Mouse (Mus musculus) MEL (cell line): ENCODE results near the gene AU040320. TPM values are rescaled to one million over a fixed set of nuclear protein-coding genes. Genes with fewer than 3 reads are reported as not detected.

Experiments used
- DNase-seq: peaks from one replicate; pipeline ENCODE4 v3.0.0; 2011; ENCODE audit warnings: low read depth, low spot score
- H3K27ac ChIP-seq: 2 replicates; pipeline ENCODE4 v1.5.1; 2012; ENCODE audit warnings: low read depth, mild to moderate bottlenecking, control low read depth, low read length, moderate library complexity; ENCODE audit not compliant: control insufficient read depth
- H3K27me3 ChIP-seq, 2 experiments: fragments of 150-350 bp in 1 of 2; sonication (generic) in 1 of 2; 2 replicates each; pipeline ENCODE4 v1.6.1; 2012; ENCODE audit warnings: low read length in 2 of 2, mild to moderate bottlenecking in 2 of 2, improper control_type of control experiment in 1 of 2, moderate library complexity in 1 of 2; ENCODE audit not compliant: insufficient read depth in 2 of 2, control insufficient read depth in 1 of 2
- H3K36me3 ChIP-seq, 2 experiments: 2 replicates each; pipeline ENCODE4 v1.6.1; 2012 to 2014; ENCODE audit warnings: low read length in 2 of 2, improper control_type of control experiment in 1 of 2, inconsistent platforms in 1 of 2, mild to moderate bottlenecking in 1 of 2; ENCODE audit not compliant: insufficient read depth in 2 of 2, control insufficient read depth in 1 of 2
- H3K4me1 ChIP-seq, 2 experiments: fragments of 150-350 bp in 1 of 2; sonication (generic) in 1 of 2; 2 replicates each; pipeline ENCODE4 v1.6.1; 2012; ENCODE audit warnings: low read length in 2 of 2, improper control_type of control experiment in 1 of 2, mild to moderate bottlenecking in 1 of 2; ENCODE audit not compliant: insufficient read depth in 2 of 2, control insufficient read depth in 1 of 2
- H3K4me3 ChIP-seq, 2 experiments: fragments of 150-350 bp in 1 of 2; sonication (generic) in 1 of 2; 2 replicates each; pipeline ENCODE4 v1.5.1; 2012; ENCODE audit warnings: low read depth in 2 of 2, low read length in 2 of 2, mild to moderate bottlenecking in 2 of 2, moderate library complexity in 2 of 2, control low read depth in 1 of 2, improper control_type of control experiment in 1 of 2; ENCODE audit not compliant: control insufficient read depth in 1 of 2, insufficient read depth in 1 of 2
- H3K79me2 ChIP-seq: 2 replicates; pipeline ENCODE4 v1.6.1; 2012; ENCODE audit warnings: mild to moderate bottlenecking, low read length, moderate library complexity; ENCODE audit not compliant: control insufficient read depth, poor library complexity, insufficient read depth
- H3K9ac ChIP-seq: 2 replicates; pipeline ENCODE4 v1.6.1; 2012; ENCODE audit warnings: low read depth, mild to moderate bottlenecking, control low read depth, low read length, moderate library complexity; ENCODE audit not compliant: control insufficient read depth, poor library complexity, severe bottlenecking
- H3K9me3 ChIP-seq: fragments of 150-350 bp; sonication (generic); replicated peaks from 2 replicates; pipeline ENCODE4 v1.6.1; 2012; ENCODE audit warnings: mild to moderate bottlenecking, low read length, improper control_type of control experiment, moderate library complexity; ENCODE audit not compliant: insufficient read depth
- BHLHE40 ChIP-seq: IDR thresholded peaks from 2 replicates; pipeline ENCODE4 v1.6.1; 2012; ENCODE audit warnings: low read depth, mild to moderate bottlenecking, inconsistent platforms, low read length, improper control_type of control experiment, borderline replicate concordance
- GABPA ChIP-seq: IDR thresholded peaks from 2 replicates; pipeline ENCODE4 v1.6.1; 2012; ENCODE audit warnings: low read depth, mild to moderate bottlenecking, inconsistent platforms, low read length, improper control_type of control experiment, moderate library complexity
- JUND ChIP-seq: IDR thresholded peaks from 2 replicates; pipeline ENCODE4 v1.6.1; 2011; ENCODE audit warnings: low read depth, mild to moderate bottlenecking, improper control_type of control experiment, low read length
- KAT2A ChIP-seq: conservative IDR thresholded peaks from 2 replicates; pipeline ENCODE4 v1.6.1; 2012; ENCODE audit warnings: low read depth, low read length, improper control_type of control experiment, inconsistent platforms
- MAFK ChIP-seq: IDR thresholded peaks from 2 replicates; pipeline ENCODE4 v1.6.1; 2011; ENCODE audit warnings: low read depth, mild to moderate bottlenecking, low read length, improper control_type of control experiment, borderline replicate concordance
- MAX ChIP-seq: IDR thresholded peaks from 2 replicates; pipeline ENCODE4 v1.6.1; 2011; ENCODE audit warnings: low read length, improper control_type of control experiment
- MAZ ChIP-seq: IDR thresholded peaks from 2 replicates; pipeline ENCODE4 v1.6.1; 2012; ENCODE audit warnings: low read depth, mild to moderate bottlenecking, inconsistent platforms, low read length, improper control_type of control experiment
- MEF2A ChIP-seq: IDR thresholded peaks from 2 replicates; pipeline ENCODE4 v1.6.1; 2014; ENCODE audit warnings: low read depth, mild to moderate bottlenecking, inconsistent platforms, low read length, improper control_type of control experiment; ENCODE audit not compliant: poor library complexity, insufficient replicate concordance, severe bottlenecking; ENCODE audit errors: extremely low read depth
- NELFE ChIP-seq: IDR thresholded peaks from 2 replicates; pipeline ENCODE4 v1.6.1; 2011; ENCODE audit warnings: low read depth, low read length, improper control_type of control experiment
- POLR2AphosphoS2 ChIP-seq: IDR thresholded peaks from 2 replicates; pipeline ENCODE4 v1.6.1; 2011; ENCODE audit warnings: low read length, improper control_type of control experiment
- POLR2AphosphoS5 ChIP-seq: IDR thresholded peaks from 2 replicates; pipeline ENCODE4 v1.6.1; 2012; ENCODE audit warnings: low read depth, borderline replicate concordance, mild to moderate bottlenecking, inconsistent platforms, low read length, moderate library complexity, mixed read lengths
- RCOR1 ChIP-seq: IDR thresholded peaks from 2 replicates; pipeline ENCODE4 v1.6.1; 2012; ENCODE audit warnings: low read depth, mild to moderate bottlenecking, inconsistent platforms, low read length, improper control_type of control experiment
- SMC3 ChIP-seq: IDR thresholded peaks from 2 replicates; pipeline ENCODE4 v1.6.1; 2011; ENCODE audit warnings: low read depth, low read length, improper control_type of control experiment
- UBTF ChIP-seq: IDR thresholded peaks from 2 replicates; pipeline ENCODE4 v1.6.1; 2012; ENCODE audit warnings: low read depth, mild to moderate bottlenecking, inconsistent platforms, low read length, improper control_type of control experiment, moderate library complexity, borderline replicate concordance; ENCODE audit not compliant: insufficient read depth
- USF2 ChIP-seq, 2 experiments: IDR thresholded peaks; 2 replicates each; pipeline ENCODE4 v1.6.1; 2011 to 2012; ENCODE audit warnings: improper control_type of control experiment in 2 of 2, low read length in 2 of 2, borderline replicate concordance in 1 of 2, inconsistent platforms in 1 of 2, low read depth in 1 of 2, mild to moderate bottlenecking in 1 of 2; ENCODE audit not compliant: insufficient read depth in 1 of 2
- ZC3H11A ChIP-seq: IDR thresholded peaks from 2 replicates; pipeline ENCODE4 v1.6.1; 2012; ENCODE audit warnings: low read depth, mild to moderate bottlenecking, inconsistent platforms, low read length, improper control_type of control experiment
- polyA plus RNA-seq, 2 experiments: library from polyadenylated mRNA; stranded (reverse) in 1 of 2; unstranded in 1 of 2; fragments of >175 nt in 1 of 2; fragments of >200 nt in 1 of 2; gene quantifications; 2 replicates each; pipeline versions ENCODE4 v1.2.1 to v1.2.4; 2012; ENCODE audit warnings: low replicate concordance in 2 of 2, low read depth in 1 of 2; ENCODE audit not compliant: insufficient read length in 2 of 2, insufficient read depth in 1 of 2, missing spikeins in 1 of 2
- total RNA-seq: library from RNA; depleted of rRNA; stranded (reverse); fragments of 300-350 nt; gene quantifications from 2 replicates; pipeline ENCODE4 v1.2.3, GENCODE M21; 2012

Gene AU040320
- total and polyA plus RNA-seq, 3 experiments: 10.2 to 17.1 TPM; not detected in 1

DNA sequence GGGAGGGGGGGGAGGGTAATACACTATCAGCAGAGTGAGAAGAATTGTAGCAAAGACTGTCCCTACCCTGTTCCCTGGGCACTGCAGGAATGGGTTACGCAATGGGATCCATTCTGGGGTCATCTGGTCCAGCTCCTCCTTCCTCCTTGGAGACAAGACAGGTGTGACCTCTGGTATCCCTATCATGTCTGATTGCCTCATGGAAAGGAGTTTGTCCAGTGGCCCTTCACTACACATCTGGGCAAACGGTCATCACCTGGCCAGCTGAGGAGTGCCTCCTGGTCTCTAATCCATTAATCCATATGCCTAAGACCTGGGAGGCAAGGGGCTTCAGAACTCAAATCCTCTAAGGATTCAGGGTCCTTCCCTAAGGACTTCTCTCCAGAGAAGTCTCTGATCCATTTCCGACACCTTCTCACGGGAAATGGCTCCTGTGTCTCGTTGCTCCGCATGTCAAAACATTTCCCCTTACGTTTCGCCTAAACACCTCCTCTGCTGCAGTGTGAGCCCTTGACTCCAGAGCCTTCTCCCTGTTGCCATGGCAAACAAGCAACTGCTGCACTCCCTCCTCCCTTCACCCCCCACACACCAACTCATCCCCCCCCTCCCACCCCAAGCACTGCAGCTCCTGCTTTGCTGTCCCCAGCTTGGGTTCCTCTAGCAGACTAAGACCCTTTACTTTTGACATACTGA is 2.3 kb upstream of the AU040320 start:
- Histone ChIP-seq H3K9me3 (no peaks in the 10 kb centered on the region), H3K9ac (no peak overlapping the region), H3K4me1 (peaks cover 0 to 7% of the 10 kb centered on the region in 2 experiments; a peak in 2 of 4 replicates), H3K79me2 (peaks cover 14% of the 10 kb centered on the region), H3K36me3 (peaks cover 0 to 6% of the 10 kb centered on the region in 2 experiments; a peak in 2 of 4 replicates), H3K27ac (no peak overlapping the region), H3K4me3 (no peak overlapping the region), H3K27me3 (no peaks in the 10 kb centered on the region)
- no peak for DNase-seq
- TF ChIP-seq POLR2AphosphoS5 (no peak), USF2 (IDR thresholded peaks at IDR 0.05; ENCODE audit: borderline replicate concordance in 1 of 2, insufficient read depth in 1 of 2, low read depth in 1 of 2, low read length in 2 of 2) (no peak), NELFE (no peak), UBTF (no peak), GABPA (no peak), POLR2AphosphoS2 (no peak), KAT2A (no peak), MAX (no peak), MEF2A (no peak)

DNA sequence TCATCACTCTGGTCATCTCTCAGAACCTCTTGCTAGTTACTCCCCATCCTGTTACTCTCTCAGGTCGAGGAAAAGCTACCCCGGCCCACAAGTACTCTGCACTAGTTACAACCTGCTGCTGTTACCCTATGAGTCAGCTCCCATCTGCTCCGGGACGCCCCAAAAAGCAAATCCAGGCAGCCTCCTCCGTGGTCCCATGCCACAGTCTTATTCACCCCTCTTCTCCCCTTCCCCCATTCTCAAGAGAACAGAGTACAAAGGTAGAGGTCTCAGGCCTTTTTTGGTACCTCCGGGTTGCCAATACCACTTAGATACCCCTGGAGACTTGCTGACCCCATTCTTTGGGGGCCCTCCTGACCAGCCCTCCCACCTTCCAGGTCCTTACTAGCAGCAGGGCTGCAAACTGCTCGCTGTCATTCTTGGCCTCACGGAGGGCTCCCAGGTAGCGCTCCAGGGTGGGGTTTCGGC is 1.8 kb upstream of the AU040320 start:
- TF ChIP-seq SMC3: no peak
- no peak for TF ChIP-seq ZC3H11A
- no peak for TF ChIP-seq NELFE
- TF ChIP-seq POLR2AphosphoS5: no peak
- no peak for TF ChIP-seq MAZ
- TF ChIP-seq RCOR1: no peak
- no peak for TF ChIP-seq JUND
- no peak for TF ChIP-seq MAFK
- no peak for TF ChIP-seq POLR2AphosphoS2
- no peak for TF ChIP-seq BHLHE40
- Histone ChIP-seq H3K4me3 (no peak overlapping the region), H3K9me3 (no peaks in the 10 kb centered on the region), H3K79me2 (peaks cover 14% of the 10 kb centered on the region), H3K4me1 (peaks cover 0 to 9% of the 10 kb centered on the region in 2 experiments; a peak in 2 of 4 replicates), H3K9ac (no peak overlapping the region), H3K27me3 (no peaks in the 10 kb centered on the region), H3K36me3 (peaks cover 0 to 8% of the 10 kb centered on the region in 2 experiments; a peak in 2 of 4 replicates), H3K27ac (no peak overlapping the region)
- no peak for DNase-seq
